Mouse (Mus musculus) heart, postnatal 36 days (tissue): ENCODE data around the gene Taok3. TPM values are rescaled to one million over a fixed set of nuclear protein-coding genes. Genes with fewer than 3 reads are reported as not detected.

Experiments
- DNase-seq, 2 experiments: peaks; one replicate each; pipeline ENCODE4 v3.0.0; 2021 to 2022
- intact Hi-C: fragments of 180-260 bp; cut with DNase I; formaldehyde crosslinking; loops from one replicate; pipeline ENCODE4 v1.15.1; 2025
- total RNA-seq, 2 experiments: library from RNA; stranded (reverse); gene quantifications; 2 replicates each; pipeline ENCODE4 v1.2.3; 2021

Taok3 gene
- total RNA-seq, 2 experiments from 2014 or later: 7.7 to 8.2 TPM

DNA sequence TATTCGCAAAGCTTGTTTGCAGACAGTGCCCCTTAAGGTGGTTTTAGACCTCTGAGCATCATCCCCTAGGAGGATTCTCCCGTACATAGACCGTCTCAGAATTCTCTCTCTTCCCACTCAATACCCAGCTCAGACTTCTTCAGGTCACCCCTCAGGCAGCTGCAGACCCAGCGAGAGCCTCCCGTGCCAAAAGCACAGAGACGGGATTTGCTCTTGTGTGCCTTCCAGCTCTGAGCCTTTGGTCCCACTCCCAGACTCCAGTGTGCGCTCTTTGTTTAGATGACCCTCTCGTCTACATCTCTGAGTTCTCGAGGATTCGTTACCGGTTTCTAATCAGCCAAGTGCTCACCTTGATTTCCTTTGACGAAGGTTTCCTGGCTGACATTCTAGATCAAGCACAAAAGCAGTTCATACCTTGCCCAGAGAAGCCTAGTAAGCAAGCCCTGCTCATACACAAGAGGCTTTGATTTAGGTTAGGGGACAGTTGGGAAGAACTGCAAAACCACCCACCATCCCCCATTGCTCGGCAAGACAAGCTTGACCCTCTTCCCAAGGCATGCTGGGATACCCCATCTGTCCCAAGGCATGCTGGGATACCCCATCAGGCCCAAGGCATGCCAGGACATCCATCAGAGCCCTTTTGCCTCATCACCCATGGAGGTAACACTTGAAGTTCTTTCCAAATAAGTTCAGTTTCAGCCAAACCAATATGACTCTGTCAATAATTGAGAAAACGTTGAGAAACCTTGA is 48.6 kb downstream of the Taok3 start:
- no peak for DNase-seq
- intact Hi-C loops: no loop called here

DNA sequence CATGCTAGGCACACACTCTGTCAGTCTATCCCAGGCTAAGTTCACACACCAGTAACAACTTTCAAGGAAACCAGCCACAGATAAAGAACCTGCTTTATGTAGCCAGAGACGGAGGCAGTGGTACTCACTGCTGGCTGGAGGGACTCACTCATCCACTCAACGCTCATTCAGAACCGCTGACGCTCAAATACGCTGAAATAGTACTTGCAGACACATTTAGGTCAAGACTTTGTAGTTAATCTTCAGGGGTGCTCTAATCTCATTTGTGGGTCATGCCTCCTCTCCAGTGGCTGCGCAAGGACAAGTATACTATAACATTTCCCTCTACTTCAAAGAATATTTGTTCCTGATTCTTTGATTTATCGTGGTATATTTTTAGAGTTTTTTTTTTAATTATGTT is 54.1 kb downstream of the Taok3 start:
- intact Hi-C loops: no loop called here

GRCm38 (mm10) chr5:117175896-117176295 is 56.0 kb downstream of the Taok3 start:
- intact Hi-C loops: no loop called here
- no peak for DNase-seq

More for the DNA sequence above, 54.1 kb downstream of the Taok3 start:
- no peak for DNase-seq

DNA sequence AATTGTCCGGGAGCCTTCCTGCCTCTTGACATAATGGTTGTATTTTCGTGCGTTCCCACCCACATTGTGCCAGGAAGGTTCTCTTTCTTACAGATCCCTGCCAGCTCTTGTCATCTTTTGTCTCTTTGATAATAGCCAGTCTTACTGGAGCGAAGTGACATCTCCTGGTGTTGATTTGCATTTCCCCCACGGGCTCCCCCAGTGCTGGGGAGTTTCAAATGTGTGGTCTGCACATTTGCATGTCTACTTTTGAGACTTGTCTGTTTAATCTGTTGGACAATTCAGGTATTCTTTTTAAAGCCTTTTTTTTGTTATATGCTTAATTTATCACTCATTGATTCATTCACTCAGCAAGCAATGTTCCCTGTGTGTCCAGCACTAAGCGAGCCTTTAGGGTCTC is 58.1 kb downstream of the Taok3 start:
- DNase-seq: no peak
- intact Hi-C loops: no loop called here

- DNase-seq: no peak
- intact Hi-C loops: no loop called here
Observed at GRCm38 (mm10) chr5:117178486-117178885, 58.6 kb downstream of the Taok3 start.

DNA sequence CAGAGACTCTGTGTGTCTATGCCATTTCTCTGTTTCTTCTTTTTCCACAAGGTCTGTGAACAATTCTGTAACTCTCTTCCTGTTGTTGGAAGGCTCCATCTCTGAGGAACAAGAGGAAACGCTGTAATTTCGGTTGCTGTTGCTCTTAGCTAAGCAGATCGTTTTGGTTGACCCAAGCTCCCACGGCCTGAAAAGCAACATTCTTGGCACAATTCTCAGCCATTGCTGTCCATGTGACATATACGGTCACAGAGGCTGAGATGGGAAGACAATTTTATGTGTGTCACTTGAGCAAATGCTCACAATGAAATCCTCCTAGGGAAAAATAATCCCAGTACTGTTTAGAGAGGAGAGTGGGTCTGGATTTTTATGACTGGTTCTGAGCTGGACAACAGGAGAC is 62.0 kb downstream of the Taok3 start:
- intact Hi-C loops: no loop called here

GRCm38 (mm10) chr5:117182411-117182810 is 62.5 kb downstream of the Taok3 start:
- intact Hi-C loops: no loop called here
- no peak for DNase-seq

More for the DNA sequence above, 62.0 kb downstream of the Taok3 start:
- DNase-seq: no peak

DNA sequence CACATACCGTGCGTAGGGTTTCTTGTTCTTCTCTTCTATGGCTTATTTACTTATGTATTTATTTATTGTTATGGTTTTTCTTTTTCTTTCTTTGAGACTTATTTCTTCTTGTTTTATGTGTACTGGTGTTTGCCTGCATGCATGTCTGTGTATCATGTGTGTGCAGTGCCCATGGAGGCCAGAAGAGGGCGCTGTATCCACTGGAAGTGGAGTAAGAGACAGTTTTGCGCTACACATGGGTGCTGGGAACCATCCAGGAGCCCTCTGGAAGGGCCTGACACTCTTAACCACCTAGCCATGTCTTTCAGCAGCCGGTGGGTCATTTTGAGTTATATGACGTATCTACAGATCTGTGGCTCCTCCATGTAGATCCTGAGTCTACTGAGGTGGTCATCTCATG is 64.9 kb downstream of the Taok3 start:
- DNase-seq: no peak
- intact Hi-C loops: no loop called here

- intact Hi-C loops: no loop called here
- DNase-seq: no peak
Observed at GRCm38 (mm10) chr5:117185673-117186072, 65.7 kb downstream of the Taok3 start.

GRCm38 (mm10) chr5:117192061-117192460 is 72.1 kb downstream of the Taok3 start:
- DNase-seq: no peak
- intact Hi-C loops: no loop called here

- DNase-seq: no peak
- intact Hi-C loops: no loop called here
Observed at GRCm38 (mm10) chr5:117193748-117194147, 73.8 kb downstream of the Taok3 start.

DNA sequence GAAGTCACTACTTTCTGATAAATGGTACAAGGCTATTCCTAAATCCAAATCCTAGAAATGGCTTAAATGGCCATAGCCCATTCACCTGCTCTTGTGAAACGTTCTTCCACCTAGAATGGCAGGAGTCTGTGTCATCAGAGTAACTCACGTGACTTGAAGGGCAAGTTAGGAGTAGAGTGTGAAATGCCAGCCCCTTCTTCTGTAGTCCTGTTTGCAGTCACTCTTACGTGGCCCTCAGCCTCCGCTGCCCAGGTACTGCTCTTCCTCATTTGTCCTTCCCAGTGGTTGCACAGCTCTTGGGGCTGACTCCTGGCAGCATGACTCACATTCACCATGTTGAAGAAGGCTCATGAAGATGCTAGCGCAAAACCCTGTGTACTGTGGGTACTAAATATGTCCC is 74.7 kb downstream of the Taok3 start:
- intact Hi-C loops: no loop called here
- DNase-seq: no peak

DNA sequence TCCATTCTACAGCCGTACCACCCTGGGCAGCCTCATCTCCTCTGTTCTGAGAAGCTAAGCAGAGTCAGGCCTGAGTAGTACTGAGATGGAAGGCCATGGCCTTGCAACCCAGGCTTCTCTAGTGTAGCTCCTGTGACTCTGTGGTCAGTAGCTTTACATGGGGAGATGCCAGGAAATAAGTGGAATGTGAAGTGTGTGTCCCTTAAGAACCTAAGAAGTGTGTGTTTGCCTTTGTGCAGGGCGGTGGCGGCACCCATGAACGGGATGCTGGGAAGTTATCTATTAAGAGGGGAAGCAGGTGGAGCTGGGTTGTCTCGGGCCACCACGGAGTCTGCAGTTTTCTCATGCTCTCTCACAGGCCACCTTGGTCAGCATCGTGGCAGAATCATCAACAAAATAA is 76.6 kb downstream of the Taok3 start:
- DNase-seq: no peak
- intact Hi-C loops: no loop called here

DNA sequence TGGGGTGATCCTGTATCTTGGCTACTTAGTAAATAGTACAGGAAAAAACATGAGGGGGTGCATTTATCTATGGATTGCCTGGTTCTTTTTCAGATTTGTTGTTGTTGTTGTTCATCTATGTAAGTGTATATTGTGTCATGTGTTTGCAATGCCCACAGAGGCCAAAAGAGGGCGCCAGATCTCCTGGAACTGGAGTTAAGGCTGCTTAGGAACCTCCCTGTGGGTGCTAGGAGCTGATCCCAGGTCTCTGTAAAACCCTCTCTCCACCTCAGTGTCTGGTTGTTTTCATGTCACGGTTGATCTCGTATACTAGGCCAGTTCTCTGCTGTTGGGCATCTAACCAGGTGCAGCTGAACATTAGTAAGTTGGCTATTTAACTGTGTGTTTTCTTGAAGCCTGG is 78.5 kb downstream of the Taok3 start:
- intact Hi-C loops: no loop called here

GRCm38 (mm10) chr5:117207286-117207685 is 87.4 kb downstream of the Taok3 start:
- intact Hi-C loops: no loop called here
- no peak for DNase-seq

More for the DNA sequence above, 78.5 kb downstream of the Taok3 start:
- DNase-seq: no peak

DNA sequence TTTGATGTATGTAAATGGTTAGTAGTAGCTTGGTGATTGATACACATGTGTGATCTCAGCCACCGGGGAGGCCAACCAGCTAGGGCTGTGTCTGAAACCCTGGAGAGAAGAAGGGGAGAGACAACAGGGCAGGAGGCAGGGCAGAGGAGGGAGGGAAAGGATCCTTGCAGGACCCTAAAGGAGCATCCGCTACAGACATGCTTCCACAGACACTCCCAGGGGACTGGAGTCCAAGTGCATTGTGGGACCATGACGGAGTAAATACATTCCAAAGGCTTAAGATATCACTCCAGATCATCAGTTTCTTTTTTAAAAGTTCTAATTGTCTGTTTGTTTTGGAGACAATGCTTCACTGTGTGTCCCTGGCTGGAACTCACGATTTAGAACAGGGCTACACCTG is 94.1 kb downstream of the Taok3 start:
- peak in 1 of 2 experiments; percentile 5 for DNase-seq
- intact Hi-C loops: no loop called here

DNA sequence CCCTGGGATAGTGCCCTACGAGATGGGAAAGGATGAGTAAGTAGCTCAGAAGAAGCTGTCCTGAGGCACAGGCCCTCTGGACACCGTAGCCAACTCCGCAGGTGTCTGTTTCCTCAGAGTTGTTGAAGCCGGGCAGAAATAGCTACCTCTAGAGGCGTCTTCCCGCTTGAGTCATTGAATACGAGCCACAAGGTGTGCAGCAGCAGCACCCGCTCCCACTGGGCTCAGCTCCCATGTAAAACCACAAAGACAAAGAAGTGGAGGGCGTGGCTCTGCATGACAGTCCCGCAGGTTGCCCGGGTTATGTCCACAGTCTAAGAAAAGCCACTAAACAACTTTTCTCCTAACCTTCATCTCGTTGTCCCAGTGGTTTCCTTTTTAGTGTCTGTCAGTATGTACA is 111.1 kb downstream of the Taok3 start:
- DNase-seq: no peak
- intact Hi-C loops: no loop called here

- DNase-seq: no peak
- intact Hi-C loops: no loop called here
Observed at GRCm38 (mm10) chr5:117236540-117236939, 116.6 kb downstream of the Taok3 start.

- intact Hi-C loops: no loop called here
- no peak for DNase-seq
Observed at GRCm38 (mm10) chr5:117239106-117239505, 119.2 kb downstream of the Taok3 start.

- intact Hi-C loops: no loop called here
Observed at GRCm38 (mm10) chr5:117240321-117240731, 120.4 kb downstream of the Taok3 start.

GRCm38 (mm10) chr5:117240761-117241322 is 120.9 kb downstream of the Taok3 start:
- intact Hi-C loops: no loop called here
- peak in 1 of 2 experiments; percentile 22 for DNase-seq

More at GRCm38 (mm10) chr5:117240321-117240731, 120.4 kb downstream of the Taok3 start:
- no peak for DNase-seq

- DNase-seq: no peak
- intact Hi-C loops: no loop called here
Observed at GRCm38 (mm10) chr5:117241935-117242531, 122.1 kb downstream of the Taok3 start.
